Mouse (Mus musculus) megakaryocyte, embryonic 14.5 days (primary cell): ENCODE data around the gene Nhp2.

Experiments used
- FLI1 ChIP-seq: IDR thresholded peaks from 2 replicates; pipeline ENCODE4 v1.6.1; 2012; ENCODE audit warnings: low read length, inconsistent platforms, mixed read lengths
- GATA1 ChIP-seq: IDR thresholded peaks from 3 replicates; pipeline ENCODE4 v1.6.1; 2012; ENCODE audit warnings: mixed read lengths, low read length, inconsistent platforms, borderline replicate concordance

DNA sequence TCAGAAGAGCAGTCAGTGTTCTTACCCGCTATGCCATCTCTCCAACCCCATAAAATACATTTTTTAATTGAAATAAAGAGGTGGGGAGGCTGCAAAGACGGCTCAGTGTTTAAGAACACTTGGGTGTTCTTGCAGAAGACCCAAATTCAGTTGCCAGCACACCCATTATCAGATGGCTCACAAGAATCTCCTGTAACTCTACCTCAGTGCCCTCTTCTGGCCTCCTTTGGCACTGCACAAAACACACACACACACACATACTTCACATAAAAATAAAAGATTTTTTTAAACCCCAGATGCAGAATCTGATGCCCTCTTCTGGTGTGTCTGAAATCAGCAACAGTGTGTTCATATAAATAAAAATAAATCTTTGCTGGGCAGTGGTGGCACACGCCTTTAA is 30.7 kb upstream of the Nhp2 start:
- TF ChIP-seq GATA1 (no peak), FLI1 (no peak)
